Mouse (Mus musculus): Measurements from ENCODE around the gene Olfr447. TPM values are rescaled to one million over a fixed set of nuclear protein-coding genes. Genes with fewer than 3 reads are reported as not detected.
A peak's percentile ranks its signal among the peaks of the same experiment; 100 is the strongest.

The Olfr447 gene
- total RNA-seq (2012; rRNA removed) (not detected in 2 replicates), total RNA-seq (2014; rRNA removed) (not detected in 2 replicates), polyA plus RNA-seq (2012; ENCODE audit: insufficient read length, low read depth) (not detected in 2 replicates)

DNA sequence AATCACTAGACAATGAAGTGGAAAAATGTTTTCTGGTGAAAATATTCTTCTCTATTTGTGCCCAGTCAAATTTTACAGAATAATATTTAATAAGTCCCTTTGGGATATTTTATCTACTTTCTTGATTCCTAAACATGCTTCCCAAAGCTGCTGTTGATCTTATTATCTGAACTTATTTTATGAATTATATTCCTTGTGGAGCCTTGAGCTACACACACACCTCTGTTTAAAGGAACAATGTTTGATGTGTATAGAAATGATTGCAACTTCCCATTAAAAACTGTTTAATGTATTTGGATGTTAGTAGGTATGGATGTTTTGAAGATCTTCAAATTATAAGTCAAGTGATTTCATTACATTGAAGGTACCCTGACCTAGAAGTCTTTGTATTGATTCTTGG lies at the start of gene Olfr447:
Gene Olfr447, plus strand, starts transcription at position 301 of the 400 bp plus-strand sequence.
- no peak within 1 kb of the TSS for H3K9ac ChIP-seq (ENCODE audit: insufficient read depth, low read depth)
- no peaks in the 10 kb centered on the region for H3K36me3 ChIP-seq (replicated peaks in 1 of 2; ENCODE audit: control insufficient read depth in 1 of 2, insufficient read depth in 1 of 2, low read length in 1 of 2)
- no peaks in the 10 kb centered on the region for H3K9me3 ChIP-seq (replicated peaks; ENCODE audit: low read length)
- in situ Hi-C loops (cut with MboI; ENCODE audit: low pct_ligation_motif_present, low pct_unique_long_range_greater_than_20kb, low sequenced_read_pairs): no loop called here
- no peak within 1 kb of the TSS for H3K4me2 ChIP-seq (ENCODE audit: insufficient read depth, low read depth, poor library complexity, severe bottlenecking)
- TF ChIP-seq SMC3 (IDR thresholded peaks at IDR 0.05; ENCODE audit: low read depth, low read length): no peak
- TF ChIP-seq NRF1 (IDR thresholded peaks at IDR 0.05; ENCODE audit: low read depth, low read length): no peak
- TF ChIP-seq MXI1 (IDR thresholded peaks at IDR 0.05; ENCODE audit: low read depth, low read length): no peak
- no peak for TF ChIP-seq ZNF384 (IDR thresholded peaks at IDR 0.05; ENCODE audit: low read depth, low read length)
- TF ChIP-seq MAZ (IDR thresholded peaks at IDR 0.05; ENCODE audit: low read depth, low read length): no peak
- TF ChIP-seq UBTF (IDR thresholded peaks at IDR 0.05; ENCODE audit: low read depth, low read length): no peak
- TF ChIP-seq USF1 (IDR thresholded peaks at IDR 0.05; ENCODE audit: low read depth, low read length): no peak
- no peak for TF ChIP-seq JUND (conservative IDR thresholded peaks at IDR 0.05; ENCODE audit: low read depth, low read length)
- TF ChIP-seq CHD1 (IDR thresholded peaks at IDR 0.05; ENCODE audit: low read depth, low read length): no peak
- no peak for TF ChIP-seq IRF4 (IDR thresholded peaks at IDR 0.05; ENCODE audit: low read depth, low read length)
- no peak for TF ChIP-seq MEF2A (IDR thresholded peaks at IDR 0.05; ENCODE audit: borderline replicate concordance, low read depth, low read length)
- no peak for TF ChIP-seq CHD2 (IDR thresholded peaks at IDR 0.05; ENCODE audit: low read length)
- TF ChIP-seq ZC3H11A (IDR thresholded peaks at IDR 0.05; ENCODE audit: low read depth, low read length): no peak
- TF ChIP-seq HCFC1 (IDR thresholded peaks at IDR 0.05; ENCODE audit: low read depth, low read length): no peak
- no peak for TF ChIP-seq PAX5 (IDR thresholded peaks at IDR 0.05; ENCODE audit: low read length)
- TF ChIP-seq ZKSCAN1 (IDR thresholded peaks at IDR 0.05; ENCODE audit: borderline replicate concordance, low read depth, low read length): no peak
- no peak for TF ChIP-seq TCF12 (IDR thresholded peaks at IDR 0.05; ENCODE audit: low read depth, low read length)
- dilution Hi-C loops (cut with MboI; ENCODE audit: extremely low pct_ligation_motif_present, extremely low pct_unique_long_range_greater_than_20kb, low sequenced_read_pairs): no loop called here
- H3K4me1 ChIP-seq (ENCODE audit: control insufficient read depth in 1 of 2, insufficient read depth in 2 of 2): no peaks in the 10 kb centered on the region
- H3K79me2 ChIP-seq (replicated peaks; ENCODE audit: control insufficient read depth, extremely low read depth, insufficient read depth, poor library complexity, severe bottlenecking): no peaks in the 10 kb centered on the region
- no peak within 1 kb of the TSS for H3K27ac ChIP-seq (ENCODE audit: insufficient read depth, low read depth)
- DNase-seq (ENCODE audit: extremely low read depth): no peak
- H3K27me3 ChIP-seq (replicated peaks): no peaks in the 10 kb centered on the region
- no peak within 1 kb of the TSS for H3K4me3 ChIP-seq (replicated peaks in 1 of 3; ENCODE audit: low read depth in 2 of 3, low read length in 2 of 3, poor library complexity in 1 of 3)

DNA sequence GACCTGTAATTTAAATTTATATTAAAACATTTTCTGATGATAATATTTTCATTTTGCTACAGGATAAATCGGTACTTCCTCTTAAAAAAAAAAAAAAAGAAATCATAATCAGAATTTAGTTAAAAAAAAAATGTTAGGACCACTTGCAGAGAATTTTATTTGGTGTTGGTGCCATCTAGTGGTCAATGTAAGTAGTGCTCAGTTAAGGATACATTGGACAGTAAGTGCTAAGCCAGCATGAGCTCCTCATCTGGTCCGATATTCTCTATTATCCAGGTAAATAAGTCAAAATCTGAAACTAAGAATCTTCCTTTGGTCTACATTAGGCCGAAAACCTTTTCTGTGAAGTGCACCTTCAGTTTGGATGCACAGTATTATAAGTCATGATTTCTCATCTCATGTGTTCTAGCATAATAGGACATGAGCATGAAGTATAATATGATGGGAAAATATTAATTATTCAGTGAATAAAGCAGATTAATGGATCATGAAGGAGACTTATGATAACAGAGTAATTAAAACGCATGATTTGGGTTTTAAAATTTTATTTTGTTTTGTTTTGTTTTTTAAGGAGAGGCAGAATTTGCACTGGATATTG lies 48.4 kb upstream of the Olfr447 start:
- no peak overlapping the region for H3K27ac ChIP-seq (ENCODE audit: insufficient read depth, low read depth)
- H3K36me3 ChIP-seq (replicated peaks in 1 of 2; ENCODE audit: control insufficient read depth in 1 of 2, insufficient read depth in 1 of 2, low read length in 1 of 2): no peaks in the 10 kb centered on the region
- peak; percentile 66 for DNase-seq (ENCODE audit: extremely low read depth)
- no peaks in the 10 kb centered on the region for H3K79me2 ChIP-seq (replicated peaks; ENCODE audit: control insufficient read depth, extremely low read depth, insufficient read depth, poor library complexity, severe bottlenecking)
- H3K4me2 ChIP-seq (ENCODE audit: insufficient read depth, low read depth, poor library complexity, severe bottlenecking): no peak overlapping the region
- H3K9me3 ChIP-seq (replicated peaks; ENCODE audit: low read length): no peaks in the 10 kb centered on the region
- H3K9ac ChIP-seq (ENCODE audit: insufficient read depth, low read depth): no peak overlapping the region
- H3K27me3 ChIP-seq (replicated peaks): no peaks in the 10 kb centered on the region
- in situ Hi-C loops (cut with MboI; ENCODE audit: low pct_ligation_motif_present, low pct_unique_long_range_greater_than_20kb, low sequenced_read_pairs) (no loop called here), dilution Hi-C loops (cut with MboI; ENCODE audit: extremely low pct_ligation_motif_present, extremely low pct_unique_long_range_greater_than_20kb, low sequenced_read_pairs) (no loop called here)
- H3K4me1 ChIP-seq (ENCODE audit: control insufficient read depth in 1 of 2, insufficient read depth in 2 of 2): no peaks in the 10 kb centered on the region
- peak; percentile 88 for TF ChIP-seq ZNF384 (IDR thresholded peaks at IDR 0.05; ENCODE audit: low read depth, low read length)
- no peak for TF ChIP-seq USF2 (conservative IDR thresholded peaks at IDR 0.05; ENCODE audit: low read depth, low read length)
- TF ChIP-seq PAX5 (IDR thresholded peaks at IDR 0.05; ENCODE audit: low read length): no peak
- peak; percentile 42 for TF ChIP-seq SMC3 (IDR thresholded peaks at IDR 0.05; ENCODE audit: low read depth, low read length)
- peak; percentile 49 to 70; a peak in 3 of 4 replicates for TF ChIP-seq CTCF (conservative IDR thresholded peaks at IDR 0.05 in 1 of 2, IDR thresholded peaks at IDR 0.05 in 1 of 2; ENCODE audit: low read depth in 2 of 2, low read length in 2 of 2)
- TF ChIP-seq MAZ (IDR thresholded peaks at IDR 0.05; ENCODE audit: low read depth, low read length): no peak
- TF ChIP-seq JUND (conservative IDR thresholded peaks at IDR 0.05; ENCODE audit: low read depth, low read length): no peak
- TF ChIP-seq E2F4 (IDR thresholded peaks at IDR 0.05; ENCODE audit: insufficient replicate concordance, low read depth, low read length): no peak
- no peak for TF ChIP-seq USF1 (IDR thresholded peaks at IDR 0.05; ENCODE audit: low read depth, low read length)
- TF ChIP-seq RAD21 (IDR thresholded peaks at IDR 0.05; ENCODE audit: low read depth, low read length): peak; percentile 66
- no peak overlapping the region for H3K4me3 ChIP-seq (replicated peaks in 1 of 3; ENCODE audit: low read depth in 2 of 3, low read length in 2 of 3, poor library complexity in 1 of 3)

Measured in CH12.LX (cell line).